Mouse (Mus musculus) lung, adult 2 months (tissue): ENCODE data around the gene Lrrc41. TPM values are rescaled to one million over a fixed set of nuclear protein-coding genes. Genes with fewer than 3 reads are reported as not detected.

ENCODE experiments used
- DNase-seq: peaks from one replicate; pipeline ENCODE4 v3.0.0; 2022
- H3K4me1 ChIP-seq: fragments of 200-500 bp; 2 replicates; pipeline ENCODE4 v1.6.1; 2011; ENCODE audit warnings: low read length; ENCODE audit not compliant: control insufficient read depth, insufficient read depth
- H3K4me3 ChIP-seq: fragments of 200-500 bp; replicated peaks from 2 replicates; pipeline ENCODE3; 2011; ENCODE audit warnings: low read depth, mild to moderate bottlenecking, control low read depth, low read length; ENCODE audit errors: extremely low read depth
- CTCF ChIP-seq: fragments of 200-500 bp; IDR thresholded peaks from 2 replicates; pipeline ENCODE4 v1.5.1; 2011; ENCODE audit warnings: mild to moderate bottlenecking, low read length, control low read depth; ENCODE audit not compliant: insufficient read depth
- POLR2A ChIP-seq: fragments of 200-500 bp; IDR thresholded peaks from 2 replicates; pipeline ENCODE4 v1.6.1; 2011; ENCODE audit warnings: low read depth, mild to moderate bottlenecking, control low read depth, low read length, borderline replicate concordance; ENCODE audit errors: extremely low read depth
- WGBS: fragments of 180-500 bp; shearing (Covaris S2); methylation state at CpG from one replicate; pipeline ENCODE4 v1.1.7; 2018; 5-methylcytosine and 5-hydroxymethylcytosine counted together
- polyA plus RNA-seq: library from polyadenylated mRNA; depleted of rRNA; stranded (reverse); fragments of >200 nt; gene quantifications from 2 replicates; pipeline ENCODE4 v1.2.3, GENCODE M21; 2012; rRNA removed

Gene Lrrc41
- polyA plus RNA-seq, 1 experiment: 61.5 TPM

GRCm38 (mm10) chr4:116142269-116142668, 67.2 kb downstream of the Lrrc41 start:
- DNase-seq: no peak
- H3K4me1 ChIP-seq: peaks cover 8% of the 10 kb centered on the region
- WGBS: 76% methylated on average over 7 of the region's 7 CpGs
- H3K4me3 ChIP-seq: no peak overlapping the region
- no peak for TF ChIP-seq POLR2A
- TF ChIP-seq CTCF: no peak

- H3K4me3 ChIP-seq: peak overlapping the region; percentile 90
- DNase-seq: peak; percentile 45
- WGBS: 11% methylated on average over 7 of the region's 7 CpGs
- TF ChIP-seq CTCF (no peak), POLR2A (no peak)
- peaks cover 8% of the 10 kb centered on the region for H3K4me1 ChIP-seq
Measured at GRCm38 (mm10) chr4:116143317-116143811, 68.3 kb downstream of the Lrrc41 start.

- Histone ChIP-seq H3K4me1 (peaks cover 8% of the 10 kb centered on the region), H3K4me3 (peak overlapping the region; percentile 90)
- TF ChIP-seq POLR2A: peak; percentile 26; the same call in 1 of the 2 replicates
- TF ChIP-seq CTCF: no peak
- peak; percentile 79 for DNase-seq
- WGBS: under 1% methylated on average over 45 of the region's 47 CpGs
Measured at GRCm38 (mm10) chr4:116143891-116144717, 69.0 kb downstream of the Lrrc41 start.

Other genes with a start within 250 kb of the Lrrc41 start
- gene Mob3c, start 247.2 kb upstream of the Lrrc41 start, polyA plus RNA-seq: 27.9 and 45.4 TPM in 2 replicates
- 65.9 and 73.9 TPM in 2 replicates for gene Mknk1, start 236.1 kb upstream of the Lrrc41 start, polyA plus RNA-seq
- not detected in 2 replicates for gene Kncn, start 190.9 kb upstream of the Lrrc41 start, polyA plus RNA-seq
- gene 6430628N08Rik, start 184.6 kb upstream of the Lrrc41 start, polyA plus RNA-seq: not detected in 2 replicates
- not detected in 2 replicates for gene Dmbx1, start 135.3 kb upstream of the Lrrc41 start, polyA plus RNA-seq
- gene Faah, start 57.3 kb upstream of the Lrrc41 start, polyA plus RNA-seq: 24.5 and 31.7 TPM in 2 replicates
- 14.3 and 22.8 TPM in 2 replicates for gene Nsun4, start 21.4 kb upstream of the Lrrc41 start, polyA plus RNA-seq
- gene Uqcrh, start 198 bp upstream of the Lrrc41 start, polyA plus RNA-seq: 60.7 and 113 TPM in 2 replicates
- 0.42 and 0.70 TPM in 2 replicates for gene Rad54l, start 48.4 kb downstream of the Lrrc41 start, polyA plus RNA-seq
- gene Pomgnt1, start 48.6 kb downstream of the Lrrc41 start, polyA plus RNA-seq: 37.3 and 46.4 TPM in 2 replicates
- 3.7 and 5.7 TPM in 2 replicates for gene Lurap1, start 76.1 kb downstream of the Lrrc41 start, polyA plus RNA-seq
- 60.8 and 93.7 TPM in 2 replicates for gene Tspan1, start 92.3 kb downstream of the Lrrc41 start, polyA plus RNA-seq
- not detected in 2 replicates for gene 1700042G07Rik, start 98.1 kb downstream of the Lrrc41 start, polyA plus RNA-seq
- not detected in 2 replicates for gene Gm49337, start 98.1 kb downstream of the Lrrc41 start, polyA plus RNA-seq
- 23.5 and 23.8 TPM in 2 replicates for gene Pik3r3, start 146.3 kb downstream of the Lrrc41 start, polyA plus RNA-seq